Mouse (Mus musculus) gastrocnemius, adult 8-10 months (tissue): ENCODE measurements around the gene Slc44a3. TPM values are rescaled to one million over a fixed set of nuclear protein-coding genes. Genes with fewer than 3 reads are reported as not detected.

Experiments used
- DNase-seq, 2 experiments: peaks; one replicate each; pipeline ENCODE4 v3.0.0; 2022; ENCODE audit warnings: low spot score in 2 of 2
- total RNA-seq, 4 experiments: library from RNA; stranded (reverse); gene quantifications; 2 replicates each; pipeline ENCODE4 v1.2.4; 2022

The Slc44a3 gene
- total RNA-seq, 4 experiments from 2014 or later = 0.34 TPM; not detected in 3

DNA sequence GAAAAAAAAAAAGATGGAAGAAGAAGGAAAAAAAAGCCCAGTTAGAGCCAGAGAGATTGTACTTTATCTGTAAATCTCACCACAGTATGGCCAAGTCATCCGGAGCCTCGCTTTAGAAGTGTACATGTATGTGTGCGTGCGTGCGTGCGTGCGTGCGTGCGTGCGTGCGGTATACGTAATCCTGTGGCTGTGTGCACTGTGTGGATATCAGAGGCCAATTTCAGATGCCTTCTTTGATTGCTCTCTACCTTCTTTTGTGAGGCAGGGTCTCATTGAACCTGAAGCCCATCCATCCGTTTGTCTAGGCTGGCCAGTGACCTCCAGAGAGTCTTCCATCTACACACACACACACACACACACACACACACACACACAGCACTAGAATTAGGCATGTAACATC is 70.7 kb downstream of the Slc44a3 start:
- no peak for DNase-seq

- DNase-seq = no peak
Observed at GRCm38 (mm10) chr3:121460473-121461193, 71.6 kb downstream of the Slc44a3 start.

DNA sequence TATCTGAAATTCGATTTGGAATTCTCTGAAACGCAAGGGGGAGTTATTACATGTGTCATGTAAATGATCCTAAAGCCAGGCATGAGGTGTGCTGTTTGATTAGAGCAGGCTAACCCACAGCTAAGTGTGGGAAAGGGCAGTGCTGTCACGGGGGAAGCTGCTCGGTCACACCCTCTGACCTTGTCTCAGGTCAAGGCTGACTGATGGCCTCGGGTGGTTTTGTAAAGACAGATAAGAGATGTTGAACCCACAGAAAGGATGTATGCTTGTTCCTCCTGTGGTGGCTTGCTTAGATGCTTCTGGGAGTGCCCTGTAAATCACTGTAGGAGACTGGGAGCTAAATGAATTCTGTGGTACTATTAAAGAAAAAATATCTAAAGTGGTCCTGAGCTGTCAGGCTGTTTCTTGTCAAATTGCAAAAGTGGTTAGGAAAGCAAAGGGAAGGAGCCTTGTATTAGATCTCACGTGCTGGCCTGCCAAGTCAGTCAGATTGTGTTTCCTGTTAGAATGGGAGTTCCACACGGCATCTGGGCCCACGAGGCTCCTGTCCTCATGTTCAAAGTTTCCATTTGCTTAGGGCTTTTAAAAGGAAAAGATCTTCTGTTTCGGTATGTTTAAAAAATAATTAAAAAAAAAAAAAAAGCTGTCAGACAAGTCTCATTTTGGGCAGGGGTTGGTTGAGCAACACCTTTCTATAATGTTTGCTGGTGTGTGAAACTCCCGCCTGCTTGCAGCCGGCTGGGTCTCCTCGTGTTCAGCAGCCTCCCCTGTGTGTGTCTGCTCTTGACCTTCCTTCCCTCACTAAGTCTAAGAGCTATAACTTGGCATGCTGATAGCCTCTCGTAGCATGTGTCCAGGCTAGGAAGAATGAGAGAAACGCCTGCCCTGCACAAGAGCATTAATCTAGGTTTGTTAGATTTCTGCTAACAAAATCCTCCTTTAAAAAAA is 73.4 kb downstream of the Slc44a3 start:
- DNase-seq = no peak

GRCm38 (mm10) chr3:121451404-121451803 is 80.8 kb downstream of the Slc44a3 start:
- no peak for DNase-seq

- no peak for DNase-seq
Observed at GRCm38 (mm10) chr3:121449527-121449926, 82.7 kb downstream of the Slc44a3 start.

DNA sequence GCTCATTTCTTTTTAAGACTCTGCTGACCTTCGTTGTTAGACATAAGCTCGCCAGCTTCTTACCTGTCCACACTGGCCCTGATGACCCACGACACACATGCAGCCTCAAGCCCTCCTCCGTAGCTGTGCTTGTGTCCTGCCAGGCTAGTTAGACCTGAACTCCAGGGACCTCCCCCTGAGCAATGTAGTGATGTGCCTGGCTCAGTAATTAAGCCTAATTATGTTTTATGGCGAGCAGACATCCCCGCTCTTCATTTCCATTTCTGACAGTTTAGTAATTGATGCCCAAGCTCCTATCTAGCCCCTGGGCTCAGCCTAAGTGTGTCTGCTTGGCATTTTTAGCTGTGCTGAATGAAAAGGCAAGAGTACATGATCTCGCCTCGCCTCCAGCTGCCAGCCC is 83.6 kb downstream of the Slc44a3 start:
- no peak for DNase-seq

GRCm38 (mm10) chr3:121448029-121448468 is 84.2 kb downstream of the Slc44a3 start:
- no peak for DNase-seq

DNA sequence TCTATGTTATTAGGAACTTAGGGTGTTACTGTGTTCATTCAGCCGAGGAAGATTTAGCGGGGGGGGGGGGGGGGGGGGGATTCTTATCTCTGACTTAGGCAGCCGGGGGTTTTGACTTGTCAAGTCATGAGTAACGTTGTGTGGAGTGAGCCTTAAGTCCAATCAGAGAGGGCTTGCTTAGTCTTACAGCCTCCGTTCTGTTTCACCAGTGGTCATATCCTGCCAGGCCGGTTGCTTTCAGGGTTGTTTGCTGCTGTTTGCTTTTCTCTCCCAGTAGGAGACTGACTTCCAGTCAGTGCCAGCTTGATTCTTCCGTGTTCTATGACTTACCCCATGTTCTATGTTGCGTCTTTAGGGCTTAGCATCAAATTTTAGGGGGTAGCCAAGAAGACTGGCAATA is 85.8 kb downstream of the Slc44a3 start:
- DNase-seq = no peak

DNA sequence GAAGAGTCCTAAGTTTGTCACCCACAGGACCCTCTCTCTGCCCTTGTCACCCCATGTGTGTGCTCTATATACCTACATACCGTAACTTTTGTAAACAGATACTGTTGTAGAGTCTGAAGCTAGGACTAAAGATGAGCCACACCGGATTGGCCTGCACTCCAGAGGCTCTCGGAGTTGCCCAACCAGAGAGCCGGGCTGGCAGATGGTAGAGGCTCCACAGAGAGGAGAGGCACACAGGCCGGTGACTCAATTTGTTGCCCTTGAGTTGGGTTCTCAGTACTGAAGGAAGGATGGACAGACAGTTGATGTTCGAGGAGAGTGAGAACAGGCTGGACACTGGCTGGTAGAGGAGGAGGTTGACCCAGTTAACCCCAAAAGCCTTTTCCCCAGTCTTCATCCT is 87.8 kb downstream of the Slc44a3 start:
- no peak for DNase-seq

DNA sequence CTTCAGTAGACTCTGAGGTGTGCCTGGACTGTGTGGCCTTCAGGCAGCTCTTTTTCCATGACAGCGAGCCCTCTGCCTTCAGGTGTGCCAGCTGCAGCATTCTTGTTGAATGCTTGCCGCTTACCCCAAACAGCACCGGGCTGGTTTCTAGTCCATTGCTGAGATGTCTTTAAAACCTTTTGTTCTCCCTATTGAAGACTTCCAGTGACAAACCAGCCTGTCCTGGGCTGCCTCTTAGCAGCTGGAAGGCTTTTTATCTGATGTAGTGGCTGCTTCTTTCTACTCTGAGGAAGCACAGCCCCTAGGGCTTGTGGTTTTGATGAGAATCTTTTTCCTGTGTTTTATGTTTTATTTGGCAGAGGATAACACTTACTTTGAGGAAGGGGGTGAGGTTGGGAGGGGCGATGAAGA is 88.3 kb downstream of the Slc44a3 start:
- DNase-seq = no peak

DNA sequence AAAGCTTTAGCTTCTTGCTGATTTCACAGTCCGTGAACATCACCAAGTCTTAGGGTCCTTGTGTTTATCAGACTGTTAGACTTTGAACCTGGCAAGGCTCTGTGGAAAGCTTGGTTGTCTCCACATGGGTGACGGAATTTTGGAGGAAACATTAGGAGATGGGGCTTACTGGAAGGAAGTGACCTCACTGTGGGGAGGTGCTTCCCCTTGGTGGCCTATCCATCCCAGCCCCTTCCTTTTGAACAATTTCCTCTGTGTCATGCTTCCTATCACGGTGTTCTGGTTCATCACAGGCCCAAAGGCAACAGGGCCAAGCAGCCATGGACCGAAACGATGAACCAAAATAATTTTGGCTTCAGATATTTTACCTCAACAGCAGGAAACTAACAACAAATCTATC is 89.9 kb downstream of the Slc44a3 start:
- no peak for DNase-seq

GRCm38 (mm10) chr3:121441504-121441903 is 90.7 kb downstream of the Slc44a3 start:
- no peak for DNase-seq

GRCm38 (mm10) chr3:121439623-121440161 is 92.5 kb downstream of the Slc44a3 start:
- no peak for DNase-seq

DNA sequence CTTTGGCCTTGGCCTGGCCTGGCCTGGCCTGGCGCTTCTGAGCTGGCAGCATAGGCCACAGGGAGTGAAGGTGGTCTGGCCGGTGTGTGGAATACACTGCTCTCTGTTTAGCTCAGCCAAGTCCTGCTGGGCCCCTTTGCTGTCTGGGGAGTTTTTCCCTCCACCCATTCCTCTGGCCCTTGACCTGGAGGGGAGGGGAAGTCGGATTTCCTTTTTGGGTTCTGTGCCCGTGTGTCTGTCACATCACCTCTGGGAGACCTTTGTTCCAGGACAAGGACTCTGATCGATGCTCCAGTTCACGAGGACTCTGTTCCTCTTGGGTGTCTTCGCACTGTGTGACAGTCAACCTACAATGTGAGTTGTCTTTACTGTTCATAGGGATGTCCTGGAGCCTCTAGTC is 94.2 kb downstream of the Slc44a3 start:
- no peak for DNase-seq

DNA sequence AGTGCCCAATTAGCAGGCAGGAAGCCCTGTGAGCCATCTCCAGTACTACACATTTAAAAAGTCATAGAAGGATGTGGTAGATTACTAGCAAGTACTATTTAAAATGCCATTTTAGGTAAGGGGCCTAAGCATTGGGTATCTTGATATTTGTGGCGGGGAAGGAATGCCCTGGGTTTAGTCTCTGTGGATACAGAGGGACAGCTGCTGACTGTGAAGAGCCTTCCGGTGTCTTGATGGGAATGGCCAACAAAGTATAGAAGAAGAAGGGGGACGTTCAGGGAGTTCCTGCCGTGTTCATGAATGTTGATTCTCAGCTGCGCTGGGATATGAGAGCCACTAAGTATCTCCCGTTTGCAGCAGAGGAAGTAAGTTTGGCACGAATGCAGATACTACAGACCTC is 95.1 kb downstream of the Slc44a3 start:
- no peak for DNase-seq

DNA sequence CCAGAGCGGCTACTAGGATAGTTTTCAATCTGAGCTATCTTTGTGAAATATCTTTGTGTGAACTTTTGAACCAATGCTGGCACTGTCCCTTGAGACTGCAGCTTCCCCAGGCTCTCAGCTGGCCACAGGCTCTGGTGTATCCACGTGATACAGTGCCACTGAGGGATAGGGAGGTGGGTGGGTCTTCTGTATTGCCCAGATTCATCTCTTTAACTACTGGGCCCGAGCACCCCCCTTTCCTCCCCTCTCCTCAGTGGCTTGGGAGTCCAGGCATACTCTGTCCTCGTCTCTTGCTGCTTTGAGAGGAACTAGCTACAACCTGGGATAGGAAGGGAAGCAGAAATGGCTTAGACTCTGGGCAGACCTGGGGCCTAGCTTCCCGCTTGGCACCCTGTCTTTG is 96.9 kb downstream of the Slc44a3 start:
- no peak for DNase-seq

DNA sequence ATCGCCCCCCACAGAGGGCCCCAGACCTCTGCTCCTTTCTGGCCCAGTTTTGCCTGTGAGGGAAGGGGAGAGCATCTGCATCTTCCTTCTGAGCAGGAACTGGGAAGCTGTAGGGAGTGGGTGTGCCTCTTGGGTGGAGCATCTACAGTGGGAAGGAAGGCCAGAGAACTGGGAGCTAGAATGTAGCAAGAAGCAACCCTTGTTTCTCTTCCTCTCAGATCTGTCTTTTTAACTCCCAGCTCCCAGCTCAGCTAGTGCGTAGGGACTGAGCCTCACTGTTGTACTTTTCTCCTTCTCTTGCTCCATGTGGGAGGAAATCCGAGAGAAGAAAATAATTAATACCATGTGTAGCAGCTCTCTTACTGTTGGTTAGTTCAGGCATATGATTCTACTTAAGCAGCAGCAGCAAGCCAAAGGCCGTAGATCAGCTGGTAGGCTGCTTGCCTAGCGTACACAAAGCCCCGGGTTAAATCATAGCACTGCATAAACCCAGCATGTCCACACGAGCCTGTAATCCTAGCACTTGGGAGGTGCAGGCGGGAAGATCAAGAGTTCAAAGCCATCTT is 98.2 kb downstream of the Slc44a3 start:
- DNase-seq = no peak

DNA sequence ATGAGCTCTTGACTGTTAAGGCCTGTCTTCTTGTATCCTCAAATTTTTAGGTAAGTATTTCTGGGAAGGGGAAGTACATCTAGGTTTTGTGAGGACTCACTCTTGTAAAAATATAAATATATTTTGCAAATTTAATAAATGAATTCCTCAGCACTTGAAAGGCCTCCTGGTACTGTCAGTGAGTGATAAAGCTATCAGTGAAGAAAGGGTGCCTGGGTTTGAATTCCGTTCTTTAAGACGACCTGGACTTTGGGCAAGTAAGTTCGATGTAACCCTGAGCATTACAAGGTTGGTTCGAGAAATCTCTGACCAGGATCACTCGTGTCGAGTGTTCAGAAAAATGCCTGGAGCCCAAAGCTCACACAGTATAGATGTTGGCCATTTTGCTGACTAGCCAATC is 98.8 kb downstream of the Slc44a3 start:
- no peak for DNase-seq

- DNase-seq = no peak
Observed at GRCm38 (mm10) chr3:121430289-121430936, 101.8 kb downstream of the Slc44a3 start.

GRCm38 (mm10) chr3:121429469-121429868 is 102.7 kb downstream of the Slc44a3 start:
- no peak for DNase-seq

- no peak for DNase-seq
Observed at GRCm38 (mm10) chr3:121428696-121429259, 103.4 kb downstream of the Slc44a3 start.
